Mouse (Mus musculus) hindbrain, embryonic 15.5 days (tissue): ENCODE results near the gene Zp3. TPM values are rescaled to one million over a fixed set of nuclear protein-coding genes. Genes with fewer than 3 reads are reported as not detected.

ENCODE experiments used
- ATAC-seq: fragments of 200-750 bp; cut with Nextera tagmentation; 2 replicates; pipeline ENCODE4 v1.8.0; 2017; ENCODE audit warnings: low read depth, moderate number of reproducible peaks, moderate TSS enrichment; ENCODE audit not compliant: low FRiP score
- H3K27ac ChIP-seq: fragments of 300-500 bp; sonication (generic); replicated peaks from 2 replicates; pipeline ENCODE4 v1.5.1; 2015; ENCODE audit warnings: mild to moderate bottlenecking, inconsistent platforms
- H3K27me3 ChIP-seq: fragments of 300-500 bp; sonication (generic); 2 replicates; pipeline ENCODE4 v1.6.1; 2015; ENCODE audit warnings: control low read depth, inconsistent platforms
- H3K36me3 ChIP-seq: fragments of 300-500 bp; sonication (generic); 2 replicates; pipeline ENCODE4 v1.6.1; 2015; ENCODE audit warnings: control low read depth, inconsistent platforms
- H3K4me1 ChIP-seq: fragments of 300-500 bp; sonication (generic); replicated peaks from 2 replicates; pipeline ENCODE4 v1.6.1; 2015; ENCODE audit warnings: control low read depth, inconsistent platforms
- H3K4me2 ChIP-seq: fragments of 300-500 bp; sonication (generic); 2 replicates; pipeline ENCODE4 v1.6.1; 2015; ENCODE audit warnings: moderate library complexity, mild to moderate bottlenecking, inconsistent platforms
- H3K4me3 ChIP-seq: fragments of 300-500 bp; sonication (generic); 2 replicates; pipeline ENCODE4 v1.5.1; 2015; ENCODE audit warnings: mild to moderate bottlenecking, inconsistent platforms
- H3K9ac ChIP-seq: fragments of 300-500 bp; sonication (generic); 2 replicates; pipeline ENCODE4 v1.6.1; 2015; ENCODE audit warnings: inconsistent platforms
- H3K9me3 ChIP-seq: fragments of 300-500 bp; sonication (generic); 2 replicates; pipeline ENCODE4 v1.6.1; 2016; ENCODE audit warnings: control low read depth, inconsistent platforms
- WGBS: fragments of 180-500 bp; shearing (Covaris S2); methylation state at CpG from one replicate; pipeline ENCODE4 v1.1.7; 2015; 5-methylcytosine and 5-hydroxymethylcytosine counted together
- polyA plus RNA-seq: library from polyadenylated mRNA; unstranded; fragments of >200 nt; fragmentation: Nextera tagmentation; extraction: Ambion mirVana; gene quantifications from 2 replicates; pipeline ENCODE4 v1.2.1, GENCODE M21; 2015

Gene Zp3
- polyA plus RNA-seq, 1 experiment from 2014 or later: 0.21 TPM

DNA sequence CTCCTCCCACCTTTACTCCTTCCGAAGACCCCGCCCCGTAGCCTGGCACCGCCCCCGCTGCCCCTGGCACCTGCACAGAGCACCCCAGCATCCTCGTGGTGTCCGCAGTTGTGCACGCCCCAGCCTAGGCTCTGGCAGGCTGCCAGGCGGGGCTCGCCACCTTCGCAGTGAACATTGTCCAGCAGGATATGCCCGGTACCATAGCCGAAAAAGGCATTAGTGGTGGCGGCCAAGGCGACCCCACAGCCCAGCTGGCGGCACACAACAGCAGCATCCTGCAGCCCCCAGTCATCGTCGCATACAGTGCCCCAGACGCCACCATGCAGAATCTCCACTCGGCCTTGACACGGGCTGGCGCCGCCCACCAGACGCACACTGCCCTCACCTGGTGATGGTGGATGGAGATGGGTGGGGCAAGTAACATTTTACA, 14.4 kb upstream of the Zp3 start:
- no peaks in the 10 kb centered on the region for H3K27me3 ChIP-seq
- no peak overlapping the region for H3K27ac ChIP-seq
- peaks cover 21% of the 10 kb centered on the region for H3K4me1 ChIP-seq
- no peak for ATAC-seq
- H3K36me3 ChIP-seq: no peaks in the 10 kb centered on the region
- peak overlapping the region; percentile 47 for H3K4me2 ChIP-seq
- peak overlapping the region; percentile 21; the same call in 1 of the 2 replicates for H3K4me3 ChIP-seq
- peak overlapping the region; percentile 14; the same call in 1 of the 2 replicates for H3K9ac ChIP-seq
- WGBS: 14% methylated on average over 24 of the region's 24 CpGs
- no peaks in the 10 kb centered on the region for H3K9me3 ChIP-seq

DNA sequence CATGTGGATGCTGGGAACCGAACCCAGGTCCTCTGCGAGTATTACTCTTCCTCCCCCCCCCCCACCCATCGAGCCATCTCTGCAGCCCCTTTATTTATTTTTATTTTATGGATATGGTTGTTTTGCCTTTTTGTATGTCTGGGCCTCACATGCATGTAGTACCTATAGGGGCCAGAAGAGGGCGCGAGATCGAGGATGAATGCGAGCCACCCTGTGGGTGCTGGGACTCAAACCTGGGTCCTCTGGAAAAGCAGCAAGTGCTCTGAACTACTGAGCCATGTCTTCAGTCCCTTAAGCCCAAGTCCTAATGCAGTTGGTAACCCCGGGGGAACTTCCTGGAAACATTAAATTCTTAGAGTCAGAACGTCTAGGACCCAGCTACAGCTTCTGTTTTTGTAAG, 13.0 kb upstream of the Zp3 start:
- WGBS: 66% methylated on average over 9 of the region's 9 CpGs
- Histone ChIP-seq H3K9me3 (no peaks in the 10 kb centered on the region), H3K27ac (no peak overlapping the region), H3K36me3 (no peaks in the 10 kb centered on the region), H3K27me3 (no peaks in the 10 kb centered on the region), H3K4me3 (no peak overlapping the region), H3K9ac (no peak overlapping the region), H3K4me1 (peaks cover 16% of the 10 kb centered on the region), H3K4me2 (no peak overlapping the region)
- ATAC-seq: no peak

DNA sequence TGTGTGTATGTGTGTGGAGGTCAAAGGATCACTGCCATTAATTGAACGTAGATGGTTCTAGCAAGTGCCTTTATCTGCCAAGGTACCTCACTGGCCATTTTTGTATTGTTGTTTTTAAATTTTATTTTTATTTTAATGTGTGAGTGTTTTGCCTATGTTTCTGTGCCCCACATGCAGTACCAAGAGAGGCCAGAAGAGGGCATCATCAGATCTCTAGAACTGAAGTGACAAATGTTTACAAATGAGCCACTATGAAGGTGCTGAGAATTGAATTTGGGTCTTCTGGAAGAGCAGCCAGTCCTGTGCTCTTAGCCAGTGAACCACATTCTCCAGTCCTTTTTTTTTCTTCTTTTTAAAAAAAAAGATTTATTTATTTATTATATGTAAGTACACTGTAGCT, 11.1 kb upstream of the Zp3 start:
- Histone ChIP-seq H3K27me3 (no peaks in the 10 kb centered on the region), H3K4me2 (no peak overlapping the region), H3K9me3 (no peaks in the 10 kb centered on the region), H3K4me3 (no peak overlapping the region), H3K9ac (no peak overlapping the region), H3K4me1 (peaks cover 6% of the 10 kb centered on the region; the same call in 1 of the 2 replicates), H3K36me3 (no peaks in the 10 kb centered on the region), H3K27ac (no peak overlapping the region)
- 67% methylated on average over 1 of the region's 1 CpGs for whole genome bisulfite sequencing
- no peak for ATAC-seq

DNA sequence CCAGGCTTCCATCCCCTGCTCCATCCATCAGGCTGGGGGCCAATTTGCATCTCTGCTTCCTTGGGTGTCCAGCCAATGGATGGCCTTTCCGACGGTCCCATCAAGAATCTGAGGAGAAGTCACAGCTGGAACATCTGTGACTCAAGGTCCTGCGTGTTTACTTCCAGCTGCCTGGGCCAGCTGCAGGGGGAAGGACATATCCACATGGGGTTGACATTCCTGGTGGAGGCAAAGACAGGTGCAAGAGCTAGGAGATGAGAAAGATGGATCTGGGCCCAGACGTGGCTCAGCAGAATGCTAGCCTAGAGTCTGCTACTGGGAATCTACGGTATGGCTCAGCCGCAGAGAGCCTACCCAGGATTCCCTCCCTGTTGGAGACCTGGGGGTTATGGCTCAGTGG, 9.7 kb upstream of the Zp3 start:
- Histone ChIP-seq H3K36me3 (no peaks in the 10 kb centered on the region), H3K4me1 (peaks cover 5% of the 10 kb centered on the region; the same call in 1 of the 2 replicates), H3K27me3 (no peaks in the 10 kb centered on the region), H3K27ac (no peak overlapping the region), H3K4me2 (no peak overlapping the region), H3K9me3 (no peaks in the 10 kb centered on the region), H3K4me3 (no peak overlapping the region), H3K9ac (no peak overlapping the region)
- ATAC-seq: no peak
- WGBS: 78% methylated on average over 6 of the region's 6 CpGs

DNA sequence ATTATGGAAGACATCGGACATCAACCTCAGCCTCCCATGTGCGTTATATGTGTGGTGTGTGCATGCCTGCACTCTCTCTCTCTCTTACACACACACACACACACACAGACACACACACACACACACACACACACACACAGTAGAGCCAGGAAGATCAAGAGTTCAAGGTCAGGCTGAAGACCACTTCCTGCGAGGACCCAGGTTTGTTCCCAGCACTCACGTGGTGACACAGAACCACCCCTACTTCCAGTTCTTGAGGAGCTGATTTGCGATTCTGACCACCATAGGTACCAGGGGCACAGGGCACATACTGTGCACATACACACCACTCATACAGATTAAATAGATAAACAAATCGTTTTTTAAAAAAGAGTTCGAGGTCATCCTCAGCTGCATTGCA, 8.0 kb upstream of the Zp3 start:
- 88% methylated on average over 7 of the region's 7 CpGs for WGBS

DNA sequence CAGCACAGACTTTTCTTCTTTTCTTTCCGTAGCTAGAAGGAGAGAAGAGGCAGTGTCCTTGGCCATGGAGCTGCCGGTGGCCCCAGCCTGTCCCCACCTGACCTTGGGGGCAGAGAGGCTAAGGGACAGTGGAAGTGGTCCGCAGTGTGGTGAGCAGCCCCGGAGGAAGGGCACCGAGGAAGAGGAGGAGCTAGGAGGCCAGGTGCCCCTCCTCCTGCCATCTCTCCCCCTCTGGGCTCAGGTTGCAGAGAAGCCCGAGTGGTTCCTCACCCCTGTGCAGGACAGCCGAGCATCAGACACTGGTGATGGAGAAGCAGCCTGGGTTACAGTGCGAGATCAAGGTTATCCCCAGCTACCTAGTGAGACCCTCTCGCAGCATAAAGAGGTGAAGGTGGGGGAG, 5.5 kb upstream of the Zp3 start, which contains the start of gene Ssc4d:
Ssc4d (minus strand) TSS at position 167 of the 400 bp plus-strand sequence.
- no peaks in the 10 kb centered on the region for H3K4me1 ChIP-seq
- WGBS: 14% methylated on average over 9 of the region's 9 CpGs

More for the DNA sequence above, 8.0 kb upstream of the Zp3 start:
- no peaks in the 10 kb centered on the region for H3K36me3 ChIP-seq
- no peaks in the 10 kb centered on the region for H3K4me1 ChIP-seq
- no peak overlapping the region for H3K4me2 ChIP-seq
- no peak overlapping the region for H3K27ac ChIP-seq
- no peak for ATAC-seq
- no peaks in the 10 kb centered on the region for H3K9me3 ChIP-seq
- no peak overlapping the region for H3K4me3 ChIP-seq
- no peaks in the 10 kb centered on the region for H3K27me3 ChIP-seq
- H3K9ac ChIP-seq: no peak overlapping the region

DNA sequence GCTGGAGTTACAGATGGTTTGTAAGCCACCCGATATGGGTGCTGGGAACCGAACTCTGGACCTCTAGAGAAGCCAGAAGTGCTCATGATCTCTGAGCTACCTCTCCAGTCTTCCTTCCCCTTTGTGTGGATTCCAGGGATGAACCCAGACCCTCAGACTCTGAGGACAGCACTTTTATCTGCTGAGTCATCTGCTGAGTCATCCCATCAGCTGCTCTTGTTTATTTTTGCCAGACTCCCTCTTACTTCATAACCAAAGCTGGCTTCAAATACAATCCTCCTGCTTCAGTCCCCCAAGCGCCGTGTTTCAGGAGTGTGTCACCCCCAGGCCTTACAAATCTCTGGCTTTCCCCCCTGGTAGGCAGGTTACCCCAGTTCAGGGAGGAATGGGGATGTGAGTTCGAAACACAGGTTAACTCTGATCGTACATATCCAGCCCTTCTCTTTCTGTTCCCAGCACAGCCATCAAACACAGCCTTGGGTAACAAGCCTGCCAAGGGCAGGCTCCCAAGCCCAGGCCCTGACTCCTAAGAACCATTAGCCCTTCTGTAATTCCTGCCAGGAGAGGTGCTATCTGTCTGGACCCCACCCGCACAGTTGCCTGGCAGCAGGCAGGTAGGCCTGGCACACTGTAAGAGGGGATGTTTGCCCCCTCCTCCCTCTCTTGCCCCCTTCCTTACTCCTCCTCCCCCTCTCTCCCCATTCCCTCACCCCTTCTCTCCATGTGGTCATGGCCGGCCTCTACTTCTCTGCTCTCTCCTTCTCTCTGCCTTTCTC, 3.8 kb upstream of the Zp3 start:
- Histone ChIP-seq H3K9ac (no peak overlapping the region), H3K4me1 (no peaks in the 10 kb centered on the region), H3K9me3 (no peaks in the 10 kb centered on the region), H3K27ac (no peak overlapping the region), H3K4me2 (no peak overlapping the region), H3K36me3 (no peaks in the 10 kb centered on the region), H3K27me3 (no peaks in the 10 kb centered on the region), H3K4me3 (no peak overlapping the region)
- 91% methylated on average over 8 of the region's 8 CpGs for WGBS
- no peak for ATAC-seq

More for the DNA sequence above, 5.5 kb upstream of the Zp3 start, which contains the start of gene Ssc4d:
- H3K4me3 ChIP-seq: no peak within 1 kb of the TSS
- no peaks in the 10 kb centered on the region for H3K36me3 ChIP-seq
- H3K9me3 ChIP-seq: no peaks in the 10 kb centered on the region
- H3K4me2 ChIP-seq: no peak within 1 kb of the TSS
- H3K27me3 ChIP-seq: no peaks in the 10 kb centered on the region
- no peak for ATAC-seq
- no peak within 1 kb of the TSS for H3K9ac ChIP-seq
- no peak within 1 kb of the TSS for H3K27ac ChIP-seq

DNA sequence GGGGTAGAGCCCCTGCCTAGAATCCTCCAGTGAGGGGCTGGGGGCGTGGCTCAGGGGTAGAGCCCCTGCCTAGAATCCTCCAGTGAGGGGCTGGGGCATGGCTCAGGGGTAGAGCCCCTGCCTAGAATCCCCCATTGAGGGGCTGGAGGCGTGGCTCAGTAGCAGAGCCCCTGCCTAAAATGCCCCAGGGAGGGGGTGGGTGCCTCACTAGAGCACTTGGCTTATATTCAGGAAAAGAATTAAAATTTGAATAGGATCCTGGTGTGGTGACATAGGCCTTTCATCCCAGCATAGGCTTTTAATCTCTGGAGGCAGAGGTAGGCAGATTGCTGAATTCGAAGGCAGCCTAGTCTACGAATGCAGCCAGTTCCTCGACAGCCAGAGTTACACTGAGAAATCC, 518 bp upstream of the Zp3 start:
- H3K27me3 ChIP-seq: no peaks in the 10 kb centered on the region
- no peak for ATAC-seq
- no peak overlapping the region for H3K27ac ChIP-seq
- no peaks in the 10 kb centered on the region for H3K9me3 ChIP-seq
- H3K4me3 ChIP-seq: no peak overlapping the region
- H3K9ac ChIP-seq: no peak overlapping the region
- H3K36me3 ChIP-seq: no peaks in the 10 kb centered on the region
- no peak overlapping the region for H3K4me2 ChIP-seq
- 79% methylated on average over 5 of the region's 5 CpGs for WGBS
- no peaks in the 10 kb centered on the region for H3K4me1 ChIP-seq

DNA sequence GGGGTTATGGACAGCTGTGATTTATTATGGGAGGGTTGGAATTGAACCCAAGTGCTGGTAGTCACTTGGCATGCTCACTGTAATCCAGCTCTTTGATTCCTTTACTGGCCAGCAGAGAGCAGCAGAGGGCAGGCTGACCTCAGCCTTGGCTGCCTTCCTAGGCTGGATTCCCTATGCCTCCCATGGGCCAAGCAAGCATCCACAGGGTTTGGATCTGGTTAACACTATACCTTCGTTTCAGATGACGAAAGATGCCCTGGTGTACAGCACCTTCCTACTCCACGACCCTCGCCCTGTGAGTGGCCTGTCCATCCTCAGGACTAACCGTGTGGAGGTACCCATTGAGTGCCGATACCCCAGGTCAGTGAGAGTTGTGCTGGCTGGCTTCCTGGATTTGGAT, 2.5 kb downstream of the Zp3 start:
- ATAC-seq: no peak
- Histone ChIP-seq H3K27me3 (no peaks in the 10 kb centered on the region), H3K27ac (no peak overlapping the region), H3K4me3 (no peak overlapping the region), H3K9me3 (no peaks in the 10 kb centered on the region), H3K4me1 (no peaks in the 10 kb centered on the region), H3K4me2 (no peak overlapping the region), H3K9ac (no peak overlapping the region), H3K36me3 (no peaks in the 10 kb centered on the region)
- WGBS: 36% methylated on average over 6 of the region's 6 CpGs

DNA sequence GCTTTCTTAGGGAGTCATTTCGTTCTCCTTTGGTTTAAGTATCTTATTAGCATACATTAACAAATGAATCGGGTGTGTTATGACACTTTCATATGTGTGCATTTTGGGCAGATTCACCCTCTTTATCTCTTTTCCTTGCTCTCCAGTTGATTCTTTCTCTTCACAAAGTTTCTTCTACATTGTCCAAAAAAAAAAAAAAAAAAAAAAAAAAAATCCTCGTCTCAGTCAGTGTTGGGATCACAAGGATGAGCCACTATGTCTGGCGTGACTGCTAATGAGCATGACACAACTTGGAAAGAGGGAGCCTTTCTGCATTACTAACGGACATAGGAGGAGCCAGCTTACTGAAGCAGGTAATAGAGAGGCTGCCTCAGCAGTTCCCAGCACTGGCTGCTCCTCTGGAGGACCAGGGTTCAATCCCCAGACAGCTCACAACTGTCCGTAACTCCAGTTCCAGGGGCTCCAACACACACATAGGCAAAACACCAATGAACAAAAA, 4.7 kb downstream of the Zp3 start:
- H3K27ac ChIP-seq: no peak overlapping the region
- 52% methylated on average over 6 of the region's 6 CpGs for WGBS
- H3K9ac ChIP-seq: no peak overlapping the region
- H3K4me3 ChIP-seq: no peak overlapping the region
- no peaks in the 10 kb centered on the region for H3K27me3 ChIP-seq
- H3K4me2 ChIP-seq: no peak overlapping the region
- no peaks in the 10 kb centered on the region for H3K36me3 ChIP-seq
- no peaks in the 10 kb centered on the region for H3K9me3 ChIP-seq
- ATAC-seq: no peak
- no peaks in the 10 kb centered on the region for H3K4me1 ChIP-seq

DNA sequence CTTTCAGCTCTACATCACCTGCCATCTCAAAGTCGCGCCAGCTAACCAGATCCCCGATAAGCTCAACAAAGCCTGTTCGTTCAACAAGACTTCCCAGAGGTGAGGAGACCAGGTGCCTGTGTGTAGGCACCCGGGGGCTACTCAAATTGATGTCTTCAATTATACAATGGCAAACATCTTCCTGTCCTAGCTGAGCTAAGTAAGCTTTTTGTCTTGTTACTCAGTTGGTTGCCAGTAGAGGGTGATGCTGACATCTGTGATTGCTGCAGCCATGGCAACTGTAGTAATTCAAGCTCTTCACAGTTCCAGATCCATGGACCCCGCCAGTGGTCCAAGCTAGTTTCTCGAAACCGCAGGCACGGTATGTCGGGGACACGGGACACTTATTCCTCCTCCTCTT, 7.3 kb downstream of the Zp3 start:
- no peak for ATAC-seq
- Histone ChIP-seq H3K27ac (no peak overlapping the region), H3K36me3 (no peaks in the 10 kb centered on the region), H3K4me1 (no peaks in the 10 kb centered on the region), H3K4me2 (no peak overlapping the region), H3K4me3 (no peak overlapping the region), H3K27me3 (no peaks in the 10 kb centered on the region), H3K9ac (no peak overlapping the region), H3K9me3 (no peaks in the 10 kb centered on the region)
- WGBS: 51% methylated on average over 11 of the region's 11 CpGs

DNA sequence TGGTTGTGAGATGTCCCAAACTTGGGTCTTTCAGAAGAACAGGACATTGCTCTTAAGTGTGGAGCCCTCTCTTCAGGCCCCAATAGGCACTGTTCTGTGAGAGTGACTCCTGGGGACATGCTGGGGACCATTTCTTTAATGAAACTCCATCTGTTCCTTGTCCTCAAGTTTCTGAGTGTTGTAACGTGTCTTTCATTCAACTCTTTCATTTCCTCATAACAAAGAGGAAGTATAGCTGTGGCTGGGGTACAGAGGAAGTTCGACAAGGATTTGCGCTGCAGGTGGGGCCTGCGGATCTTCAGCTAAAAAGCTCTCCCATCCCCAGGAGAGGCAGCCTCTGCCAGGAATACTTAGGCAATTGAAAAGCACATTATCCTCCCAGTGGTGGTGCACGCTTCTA, 10.7 kb downstream of the Zp3 start:
- Histone ChIP-seq H3K4me3 (no peak overlapping the region), H3K4me2 (no peak overlapping the region), H3K9me3 (no peaks in the 10 kb centered on the region), H3K9ac (no peak overlapping the region), H3K27ac (no peak overlapping the region), H3K27me3 (no peaks in the 10 kb centered on the region), H3K4me1 (peaks cover 3% of the 10 kb centered on the region), H3K36me3 (no peaks in the 10 kb centered on the region)
- no peak for ATAC-seq
- WGBS: 69% methylated on average over 5 of the region's 5 CpGs
